Mouse (Mus musculus) spleen, postnatal 4 days (tissue): ENCODE results near the gene Ier3.

Experiments
- DNase-seq, 2 experiments: peaks; one replicate each; pipeline ENCODE4 v3.0.0; 2022; ENCODE audit warnings: low spot score in 2 of 2

The Ier3 gene

DNA sequence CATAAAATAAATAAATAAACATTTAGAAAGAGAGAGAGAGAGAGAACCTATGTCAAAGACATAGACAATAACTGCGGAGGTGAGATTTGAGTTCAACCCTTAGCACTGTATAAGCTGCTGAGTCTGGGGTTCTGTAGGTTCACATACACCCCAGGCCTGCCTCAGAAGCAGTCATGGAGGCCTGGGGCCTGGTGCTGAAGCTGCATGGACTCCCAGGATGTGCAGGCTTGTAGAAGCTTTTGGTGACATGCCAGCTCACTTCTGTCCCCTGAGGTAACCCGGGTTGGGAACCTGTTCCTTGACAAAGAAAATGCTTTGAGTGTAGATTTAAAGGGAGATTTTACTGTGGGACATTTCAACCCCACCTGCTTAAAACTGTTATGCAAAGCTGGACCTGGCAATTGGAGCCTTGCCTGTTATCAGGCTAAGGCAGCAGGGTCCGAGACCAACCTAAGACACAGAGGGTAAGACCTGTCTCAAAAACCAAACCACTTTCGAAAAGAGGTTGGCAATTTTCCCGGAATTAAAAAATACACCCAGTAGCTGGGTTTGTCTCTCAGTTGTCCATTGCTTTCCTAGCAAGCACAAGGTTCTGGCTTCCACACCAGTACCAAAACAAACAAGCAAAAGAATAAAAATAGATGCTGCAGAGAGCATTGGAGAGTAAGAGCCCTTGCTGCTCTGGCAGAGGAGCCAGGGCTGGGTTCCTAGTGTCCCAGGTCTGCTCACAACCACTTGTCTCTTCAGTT is 10.4 kb upstream of the Ier3 start:
- DNase-seq, result no peak

DNA sequence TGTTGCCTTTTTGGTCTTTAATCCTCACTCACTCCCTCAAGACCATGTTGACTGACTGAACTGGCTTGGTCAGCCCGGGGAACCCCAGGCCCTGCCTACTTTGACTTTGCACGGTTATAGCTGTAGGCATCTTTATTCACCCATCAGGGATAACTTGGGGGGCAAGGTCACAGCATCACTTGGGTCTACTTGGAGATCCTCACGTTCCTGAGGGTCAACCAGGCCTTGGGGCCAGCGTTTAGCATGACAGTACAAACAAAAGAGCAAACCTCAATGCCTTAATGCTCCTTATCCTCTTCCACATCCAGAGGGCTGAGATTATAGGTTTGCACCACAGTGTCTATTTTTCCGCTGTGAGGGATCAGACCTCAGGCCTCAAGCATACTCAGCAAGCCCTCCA is 9.2 kb upstream of the Ier3 start:
- no peak for DNase-seq

DNA sequence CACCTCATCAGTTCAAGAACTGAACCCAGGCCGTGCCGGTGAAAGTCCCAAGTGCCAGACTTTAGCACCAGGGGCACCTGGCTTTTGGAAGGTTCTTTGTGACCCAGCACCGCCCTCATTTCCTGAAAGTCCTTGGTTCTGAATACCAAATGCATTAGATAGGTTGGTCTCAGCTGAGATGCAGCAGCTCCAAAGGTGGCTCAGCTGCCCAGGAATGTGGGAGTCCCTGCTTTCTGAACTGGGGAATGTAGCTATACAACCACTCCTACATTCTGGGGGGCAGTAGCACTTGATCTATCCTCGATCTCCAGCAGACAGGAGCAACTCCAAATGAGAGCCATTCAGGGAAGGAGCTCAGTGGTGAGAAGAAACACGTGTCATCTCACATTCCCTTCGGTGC is 8.7 kb upstream of the Ier3 start:
- DNase-seq, result no peak

DNA sequence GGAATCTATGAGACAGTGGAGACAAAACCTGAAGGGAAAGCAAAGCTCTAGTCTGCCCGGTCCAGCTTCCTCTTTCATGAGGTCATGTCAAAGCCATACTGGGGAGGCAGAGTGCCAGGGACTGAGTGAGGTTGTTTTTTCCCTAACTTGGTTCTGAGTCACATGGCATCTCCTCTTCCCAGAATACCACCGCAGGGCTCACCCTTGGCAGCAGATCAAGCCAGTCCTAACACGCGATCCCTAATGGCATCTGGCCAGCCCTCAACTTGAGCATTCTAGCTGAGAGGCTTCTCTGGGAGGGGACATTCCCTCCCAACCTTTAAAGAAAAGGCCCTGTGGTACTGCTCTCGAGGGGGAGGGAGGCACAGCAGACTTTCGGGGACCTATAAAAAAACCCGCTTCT is 8.2 kb upstream of the Ier3 start:
- DNase-seq, result peak in 1 of 2 experiments; percentile 43

DNA sequence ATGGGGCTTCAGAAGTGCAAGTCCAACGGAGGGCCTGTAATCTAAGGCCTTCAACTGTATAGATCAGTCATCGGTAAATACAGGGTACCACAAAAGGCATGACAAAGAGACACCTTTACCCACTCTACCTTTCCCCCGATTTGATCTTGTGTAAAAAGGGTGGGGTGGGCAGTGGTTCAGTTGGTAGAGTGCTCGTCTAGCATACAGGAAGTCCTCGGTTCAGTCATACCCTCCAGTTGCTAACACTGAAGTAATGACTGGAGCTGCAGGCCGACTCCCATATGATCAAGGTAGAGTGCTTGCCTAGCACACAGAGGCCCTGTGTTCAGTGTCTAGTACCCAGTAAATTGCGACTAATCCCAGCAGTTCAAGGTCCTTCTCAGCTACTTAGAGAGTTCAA is 7.8 kb upstream of the Ier3 start:
- no peak for DNase-seq

DNA sequence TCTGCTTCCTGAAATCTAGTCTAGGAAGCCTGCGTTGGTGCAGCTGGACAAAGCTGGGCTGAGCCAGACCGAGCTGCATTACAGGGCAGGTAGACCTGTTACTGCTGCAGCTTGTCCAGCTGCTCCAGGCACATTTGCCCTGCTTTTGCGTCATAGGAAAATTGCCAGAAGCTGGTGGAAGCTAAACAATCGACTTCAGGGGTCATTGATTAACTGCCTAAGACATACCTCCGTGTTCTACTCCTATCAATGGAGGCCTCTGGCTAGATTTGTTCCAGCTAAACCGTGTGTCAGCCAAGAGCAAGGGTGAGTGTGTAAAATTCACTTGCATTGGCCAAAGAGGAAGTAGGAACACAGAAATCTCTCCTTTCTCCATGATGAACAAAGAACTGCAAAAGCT is 6.8 kb upstream of the Ier3 start:
- no peak for DNase-seq

DNA sequence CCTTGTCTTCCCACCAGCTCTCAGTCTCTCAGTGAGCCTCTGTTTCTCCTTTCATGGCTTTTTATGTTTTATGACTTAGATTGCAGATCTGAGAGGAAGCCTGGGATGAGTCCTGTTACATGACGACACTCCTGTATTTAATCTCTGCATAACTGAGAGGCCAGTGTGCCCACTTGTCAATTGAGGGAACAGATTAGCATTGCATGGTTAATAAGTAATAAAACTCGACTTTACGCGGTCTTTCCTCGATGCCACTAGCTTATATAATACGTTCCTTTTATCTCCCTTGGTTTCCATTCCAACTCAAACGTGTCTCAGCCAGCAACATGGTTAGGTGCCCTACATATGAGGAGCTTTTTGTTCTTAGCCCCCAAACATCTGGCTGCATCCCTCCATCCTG is 5.6 kb upstream of the Ier3 start:
- DNase-seq, result no peak

DNA sequence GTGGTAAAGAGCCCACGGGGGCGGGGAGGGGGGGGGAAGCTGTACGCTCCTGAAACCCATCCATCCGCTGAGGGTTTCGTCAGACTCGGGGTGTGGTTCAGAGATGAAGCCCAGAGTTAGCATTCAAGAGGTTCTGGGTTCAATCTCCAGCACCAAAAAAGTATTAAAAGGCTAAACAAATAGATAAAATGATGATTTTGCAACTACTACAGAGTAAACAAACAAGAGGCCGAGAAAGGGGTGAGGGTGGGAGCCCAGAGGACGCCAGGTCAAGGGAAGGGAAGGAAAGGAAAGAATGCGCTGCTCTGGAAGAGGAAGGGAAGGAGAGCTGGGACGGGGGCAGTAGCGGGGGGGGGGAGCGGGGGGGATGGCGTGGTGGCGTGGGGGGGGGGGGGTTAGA is 4.8 kb upstream of the Ier3 start:
- no peak for DNase-seq

DNA sequence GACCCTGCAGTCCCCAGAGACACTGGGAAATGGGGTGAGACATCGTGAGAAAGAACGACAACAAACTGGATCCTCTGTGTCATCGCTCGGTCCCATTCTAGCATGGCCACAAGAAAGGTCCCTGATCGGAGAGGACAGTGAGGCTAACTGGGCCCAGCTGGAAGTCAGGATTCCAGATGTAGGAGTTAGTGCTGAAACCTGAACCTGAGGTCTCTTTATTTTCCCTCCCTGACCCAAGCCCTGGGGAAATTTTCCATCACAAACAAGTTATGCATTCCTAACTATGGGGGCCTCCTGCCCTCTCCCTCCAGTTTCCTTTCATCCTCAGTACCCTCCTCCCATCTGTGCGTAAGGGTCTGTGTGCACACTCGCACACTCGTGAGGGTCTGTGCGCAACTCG is 4.3 kb upstream of the Ier3 start:
- DNase-seq, result no peak

DNA sequence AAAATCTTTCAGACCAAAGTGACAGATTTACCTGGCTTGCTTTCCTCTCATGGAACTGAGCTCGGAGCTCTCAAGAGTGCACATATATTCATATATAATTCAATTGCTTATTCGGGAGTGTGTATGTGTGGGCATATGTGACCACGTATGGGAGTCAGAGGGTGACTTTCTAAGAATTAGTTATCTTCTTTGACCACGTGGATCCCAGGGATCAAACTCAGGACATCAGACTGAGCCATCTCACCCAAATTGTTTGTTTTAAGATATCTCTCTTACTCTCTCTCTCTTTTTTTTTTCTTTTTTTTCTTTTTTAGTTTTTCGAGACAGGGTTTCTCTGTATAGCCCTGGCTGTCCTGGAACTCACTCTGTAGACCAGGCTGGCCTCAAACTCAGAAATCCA is 1.4 kb upstream of the Ier3 start:
- no peak for DNase-seq

DNA sequence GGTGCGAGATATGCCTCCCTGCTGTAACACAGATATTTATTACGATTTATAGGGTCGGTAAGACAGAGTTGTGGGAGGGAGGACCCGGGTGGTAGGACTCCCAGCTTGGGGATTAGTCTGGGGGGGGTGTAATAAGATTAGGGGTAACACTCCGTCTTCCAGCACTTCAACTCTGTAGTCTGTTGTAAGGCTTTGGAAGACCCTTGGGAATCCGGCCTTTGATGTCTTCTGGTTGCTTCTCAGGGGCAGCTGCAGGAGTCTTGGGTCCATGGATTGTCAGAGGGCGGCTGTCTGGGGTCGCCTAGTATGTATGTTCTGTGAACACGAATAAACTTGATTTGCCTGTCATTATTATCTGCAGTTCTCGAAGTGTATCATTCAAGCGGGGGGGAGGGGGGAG is 1.1 kb downstream of the Ier3 start:
- no peak for DNase-seq

DNA sequence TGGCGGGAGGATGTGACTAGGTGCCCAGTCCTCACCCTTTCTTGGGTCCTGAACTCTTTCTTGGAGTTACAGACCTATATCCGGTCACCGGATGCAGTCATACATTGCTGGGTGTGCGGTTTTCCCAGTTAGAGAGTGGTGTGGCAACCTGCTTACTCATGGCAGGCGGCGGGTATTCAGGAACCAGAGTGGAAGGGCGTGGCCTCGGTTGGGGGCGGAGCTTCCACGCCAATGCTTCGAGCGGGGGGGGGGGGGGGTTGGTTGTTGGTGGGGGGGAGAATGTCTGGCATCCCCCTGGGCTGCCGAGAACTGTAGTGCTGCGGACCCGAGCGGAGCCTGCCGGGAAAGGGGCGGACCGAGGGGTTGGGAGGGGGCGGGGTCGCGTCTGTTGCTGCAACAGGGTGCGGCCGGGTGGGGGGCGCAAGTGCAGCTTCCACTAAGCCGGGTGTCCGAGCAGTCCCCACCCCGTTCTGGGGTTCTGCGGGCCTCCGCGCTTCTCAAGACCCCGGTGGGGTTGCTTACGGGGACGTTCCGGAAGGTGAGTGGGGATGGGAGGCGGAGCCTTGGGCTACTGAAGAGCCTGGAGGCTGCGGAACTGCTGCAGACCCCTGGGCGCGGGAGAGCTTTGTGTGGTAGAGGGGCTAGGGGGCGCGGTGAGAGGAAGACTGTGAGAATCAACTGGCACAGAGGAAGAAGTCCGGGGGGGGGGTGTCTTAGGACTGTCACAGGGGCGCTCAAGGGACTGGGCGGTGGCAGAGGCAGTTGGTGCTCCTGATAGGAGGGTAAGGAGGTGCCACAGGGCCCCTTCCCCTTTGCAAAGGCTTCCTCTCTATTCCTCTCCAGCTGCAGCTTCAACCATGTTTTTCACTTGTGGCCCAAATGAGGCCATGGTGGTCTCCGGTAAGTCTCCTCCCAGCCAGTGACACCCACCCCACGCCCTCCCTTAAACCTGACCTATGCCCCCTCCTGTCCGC is 1.8 kb downstream of the Ier3 start, which contains the start of gene Flot1:
TSS of gene Flot1 (plus strand) at position 267 of the 974 bp plus-strand sequence.
- DNase-seq, result peak; percentile 88 to 93

DNA sequence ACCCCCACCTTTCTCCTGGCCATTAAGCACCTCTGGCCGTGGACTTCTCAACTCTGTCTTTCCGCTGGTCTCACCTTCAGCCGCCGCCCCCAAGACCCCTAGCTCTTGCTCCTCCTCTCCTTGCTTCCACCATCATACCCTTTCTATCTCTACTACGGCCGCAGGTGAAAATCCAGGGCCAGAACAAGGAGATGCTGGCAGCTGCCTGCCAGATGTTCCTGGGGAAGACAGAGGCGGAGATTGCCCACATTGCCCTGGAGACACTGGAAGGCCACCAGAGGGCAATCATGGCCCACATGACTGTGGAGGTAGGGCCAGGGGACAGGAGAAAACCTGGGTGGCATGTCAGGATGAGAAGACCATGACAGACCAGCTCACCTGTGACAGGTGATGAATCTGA is 2.9 kb downstream of the Ier3 start:
- DNase-seq, result peak; percentile 57 to 71

DNA sequence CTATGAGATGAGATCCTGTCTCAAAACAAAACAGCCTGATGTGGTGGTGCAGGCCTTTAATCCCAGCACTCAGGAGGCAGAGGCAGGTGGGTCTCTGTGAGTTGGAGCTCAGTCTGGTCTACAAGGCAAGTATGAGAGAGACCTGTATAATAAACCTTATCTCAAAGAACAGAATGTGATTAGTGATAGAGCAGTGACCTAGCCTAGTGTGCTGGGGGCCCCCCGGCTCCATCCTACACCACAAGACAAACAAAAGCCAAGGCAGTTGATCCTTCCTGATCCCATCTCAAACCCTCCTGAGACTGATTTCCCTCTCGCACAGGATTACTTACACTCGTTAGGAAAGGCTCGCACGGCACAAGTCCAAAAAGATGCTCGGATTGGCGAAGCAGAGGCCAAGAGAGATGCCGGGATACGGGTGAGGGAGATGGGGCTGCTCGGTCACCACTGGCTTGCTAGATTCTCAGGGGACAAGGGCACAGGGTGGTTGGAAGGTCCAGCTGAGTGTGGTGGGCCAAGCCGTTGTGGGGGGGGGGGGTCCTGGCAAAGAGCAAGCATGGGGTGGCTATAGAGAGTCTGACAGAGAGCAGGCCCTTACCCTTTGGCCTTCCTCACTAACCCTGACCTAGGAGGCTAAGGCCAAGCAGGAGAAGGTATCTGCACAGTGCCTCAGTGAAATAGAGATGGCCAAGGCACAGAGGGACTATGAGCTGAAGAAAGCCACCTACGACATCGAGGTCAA is 3.8 kb downstream of the Ier3 start:
- no peak for DNase-seq

DNA sequence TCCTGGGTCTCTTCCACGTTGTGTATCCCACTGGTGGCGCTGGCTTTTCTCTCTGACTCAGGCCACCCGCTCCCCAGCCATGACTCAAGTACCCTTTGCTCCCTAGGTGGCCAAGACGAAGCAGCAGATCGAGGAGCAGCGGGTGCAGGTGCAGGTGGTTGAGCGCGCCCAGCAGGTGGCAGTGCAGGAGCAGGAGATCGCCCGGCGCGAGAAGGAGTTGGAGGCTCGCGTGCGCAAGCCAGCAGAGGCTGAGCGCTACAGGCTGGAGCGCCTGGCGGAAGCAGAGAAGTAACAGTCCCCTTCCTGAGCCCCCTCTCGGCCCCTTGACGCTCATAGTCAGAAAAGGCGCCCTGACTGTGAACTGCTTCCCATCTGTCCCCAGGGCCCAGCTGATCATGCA is 8.3 kb downstream of the Ier3 start:
- peak; percentile 91 to 97 for DNase-seq

DNA sequence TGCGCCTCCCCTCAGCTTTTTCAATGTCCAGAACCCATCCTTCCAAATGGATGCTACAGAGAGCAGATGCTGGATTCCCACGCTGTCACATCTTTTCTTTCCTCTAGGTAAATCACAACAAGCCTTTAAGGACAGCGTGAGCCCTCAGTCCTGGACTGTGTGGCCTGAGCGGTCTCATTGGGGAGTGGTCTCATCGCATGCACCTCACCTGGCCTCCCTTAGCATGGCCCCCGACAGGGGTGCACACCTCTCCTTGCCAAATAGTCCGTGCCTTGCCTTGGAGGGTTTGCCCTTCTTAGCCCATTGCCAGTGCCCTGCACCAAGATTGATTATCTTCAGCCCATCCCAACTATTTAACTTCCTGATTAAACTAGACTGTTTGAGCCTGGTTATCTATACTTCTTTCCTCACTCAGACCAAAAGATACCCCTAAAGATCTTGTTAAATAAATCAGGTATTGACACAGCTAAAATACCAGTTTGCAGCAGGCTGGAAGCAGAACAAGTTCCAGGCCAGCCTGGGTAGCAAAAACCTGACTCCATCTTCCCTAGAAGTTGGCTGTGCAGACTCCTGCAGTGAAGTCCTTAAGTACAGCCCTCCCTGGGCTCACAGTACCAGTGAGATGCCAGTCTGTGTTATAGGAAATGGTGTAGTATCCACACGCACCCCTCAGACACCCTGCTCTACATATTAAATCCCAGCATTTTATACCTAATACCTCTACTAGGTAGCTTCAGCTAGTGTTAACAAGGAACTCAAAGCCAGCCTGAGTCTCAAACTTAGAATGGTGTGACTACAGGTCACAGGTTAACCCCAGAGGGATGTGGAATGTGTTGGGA is 11.1 kb downstream of the Ier3 start:
- DNase-seq, result no peak

DNA sequence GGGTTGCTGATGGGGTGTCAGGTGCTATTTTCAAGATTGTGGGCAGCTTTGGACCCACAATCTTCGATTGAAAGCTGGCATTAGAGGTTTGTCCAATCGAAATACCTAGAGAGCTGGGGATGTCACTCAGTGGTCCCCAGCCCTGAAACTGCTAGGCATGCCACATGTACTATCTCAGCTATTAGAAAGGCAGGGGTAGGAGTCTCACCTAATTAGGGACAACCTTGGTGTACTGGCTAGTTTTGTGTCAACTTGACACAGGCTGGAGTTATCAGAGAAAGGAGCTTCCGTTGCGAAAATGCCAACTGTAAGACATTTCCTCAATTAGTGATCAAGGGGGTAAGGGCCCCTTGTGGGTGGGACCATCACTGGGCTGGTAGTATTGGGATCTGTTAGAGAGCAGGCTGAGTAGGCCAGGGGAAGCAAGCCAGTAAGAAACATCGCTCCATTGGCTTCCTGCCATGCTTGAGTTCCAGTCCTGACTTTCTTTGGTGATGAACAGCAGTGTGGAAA is 11.8 kb downstream of the Ier3 start:
- peak in 1 of 2 experiments; percentile 68 for DNase-seq

DNA sequence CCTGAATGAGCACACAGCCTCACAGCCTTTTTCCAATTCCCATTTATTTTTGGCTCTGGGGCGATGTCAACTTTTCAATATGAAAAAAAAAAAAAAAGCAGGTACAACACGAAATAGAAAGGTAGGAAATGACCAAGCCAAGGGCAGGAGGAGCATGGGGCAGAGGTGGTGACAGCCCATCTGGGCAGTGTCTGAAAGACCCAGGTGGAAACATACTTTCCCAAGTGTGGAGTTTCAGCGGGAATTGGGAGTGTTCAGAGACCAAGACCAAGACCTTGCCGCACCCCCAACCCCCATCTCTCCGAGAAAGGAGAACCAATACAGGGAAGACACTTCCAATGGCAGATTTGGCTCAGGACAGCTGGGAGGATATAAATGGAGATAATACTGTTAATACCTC is 12.4 kb downstream of the Ier3 start:
- DNase-seq, result no peak

DNA sequence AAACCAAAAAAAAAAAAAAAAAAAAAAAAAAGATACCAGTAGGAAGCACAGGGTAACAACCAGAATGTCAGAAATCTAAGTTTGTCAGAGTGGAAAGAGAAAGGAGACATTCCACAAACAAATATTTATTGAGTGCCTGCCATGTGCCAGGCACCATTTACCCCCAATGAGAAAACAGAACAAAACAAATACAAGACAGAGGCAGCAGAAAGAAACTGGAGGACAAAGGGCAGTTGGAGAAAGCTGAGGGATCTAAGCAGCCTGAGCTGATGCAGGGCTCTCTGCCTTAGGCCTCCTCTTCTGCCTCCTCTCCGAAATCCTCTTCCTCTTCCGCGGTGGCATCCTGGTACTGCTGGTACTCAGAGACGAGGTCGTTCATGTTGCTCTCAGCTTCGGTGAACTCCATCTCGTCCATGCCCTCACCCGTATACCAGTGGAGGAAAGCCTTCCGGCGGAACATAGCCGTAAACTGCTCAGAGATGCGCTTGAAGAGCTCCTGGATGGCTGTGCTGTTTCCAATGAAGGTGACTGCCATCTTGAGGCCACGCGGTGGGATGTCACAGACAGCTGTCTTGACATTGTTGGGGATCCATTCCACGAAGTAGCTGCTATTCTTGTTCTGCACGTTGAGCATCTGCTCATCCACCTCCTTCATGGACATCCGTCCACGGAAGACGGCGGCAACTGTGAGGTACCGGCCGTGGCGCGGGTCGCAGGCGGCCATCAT is 13.4 kb downstream of the Ier3 start:
- peak in 1 of 2 experiments; percentile 65 for DNase-seq

DNA sequence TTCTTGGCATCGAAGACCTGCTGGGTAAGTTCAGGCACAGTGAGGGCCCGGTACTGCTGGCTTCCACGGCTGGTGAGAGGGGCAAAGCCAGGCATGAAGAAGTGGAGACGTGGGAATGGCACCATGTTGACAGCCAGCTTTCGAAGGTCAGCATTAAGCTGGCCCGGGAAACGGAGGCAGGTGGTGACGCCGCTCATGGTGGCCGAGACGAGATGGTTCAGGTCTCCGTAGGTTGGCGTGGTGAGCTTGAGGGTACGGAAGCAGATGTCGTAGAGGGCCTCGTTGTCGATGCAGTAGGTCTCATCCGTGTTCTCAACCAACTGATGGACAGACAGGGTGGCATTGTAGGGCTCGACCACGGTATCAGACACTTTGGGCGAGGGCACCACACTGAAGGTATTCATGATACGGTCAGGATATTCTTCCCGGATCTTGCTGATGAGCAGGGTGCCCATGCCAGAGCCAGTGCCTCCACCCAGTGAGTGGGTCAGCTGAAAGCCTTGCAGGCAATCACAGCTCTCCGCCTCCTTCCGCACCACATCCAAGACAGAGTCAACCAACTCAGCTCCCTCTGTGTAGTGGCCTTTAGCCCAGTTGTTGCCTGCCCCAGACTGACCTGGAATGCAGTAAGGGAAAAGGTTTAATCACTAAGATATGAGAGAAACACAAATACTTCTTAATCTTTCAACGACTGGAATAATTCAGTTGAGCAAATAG is 14.1 kb downstream of the Ier3 start:
- DNase-seq, result peak in 1 of 2 experiments; percentile 67
